Mouse (Mus musculus): Measurements from ENCODE around the gene Zfp97.
"Not testable (repeated sequence)": the region's sequence is repeated elsewhere in the genome, so short reads cannot be mapped to it uniquely, and the experiment has no call there.

The Zfp97 gene

DNA sequence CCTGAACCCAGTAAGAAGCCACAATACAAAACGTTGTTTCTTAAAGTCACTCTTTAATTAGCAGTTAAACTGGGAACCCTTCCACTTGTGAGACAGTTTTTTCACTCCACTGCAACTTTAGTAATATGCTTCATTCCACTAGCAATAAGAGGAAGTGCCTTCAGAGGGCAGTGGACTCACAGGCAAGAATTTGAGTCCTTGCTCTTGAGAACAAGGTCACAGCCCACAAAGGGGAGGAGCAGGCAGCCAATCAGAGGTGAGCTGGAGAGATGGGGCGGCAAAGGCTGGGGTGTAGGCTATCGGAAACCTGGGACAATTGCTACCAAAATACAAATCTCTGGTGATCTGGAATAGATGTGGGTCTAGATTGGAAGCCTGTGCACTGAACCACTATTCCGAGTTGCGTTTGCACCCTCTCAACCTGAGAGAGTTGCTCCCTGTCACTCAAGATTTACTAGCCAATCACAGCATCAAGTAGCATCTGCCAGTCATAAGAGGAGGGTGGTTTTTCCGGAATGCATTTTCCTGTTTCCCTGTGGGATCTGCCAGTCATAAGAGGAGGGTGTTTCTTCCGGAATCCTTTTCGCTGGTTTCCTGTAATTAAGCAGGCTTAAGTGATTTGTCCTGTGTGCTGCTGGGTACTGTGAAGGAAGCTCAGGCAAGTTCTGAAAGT lies at the start of gene Zfp97:
Gene Zfp97, plus strand, starts transcription at position 586 of the 673 bp plus-strand sequence.
- not testable (repeated sequence) for DNase-seq (ENCODE audit: low read depth, low spot score)

DNA sequence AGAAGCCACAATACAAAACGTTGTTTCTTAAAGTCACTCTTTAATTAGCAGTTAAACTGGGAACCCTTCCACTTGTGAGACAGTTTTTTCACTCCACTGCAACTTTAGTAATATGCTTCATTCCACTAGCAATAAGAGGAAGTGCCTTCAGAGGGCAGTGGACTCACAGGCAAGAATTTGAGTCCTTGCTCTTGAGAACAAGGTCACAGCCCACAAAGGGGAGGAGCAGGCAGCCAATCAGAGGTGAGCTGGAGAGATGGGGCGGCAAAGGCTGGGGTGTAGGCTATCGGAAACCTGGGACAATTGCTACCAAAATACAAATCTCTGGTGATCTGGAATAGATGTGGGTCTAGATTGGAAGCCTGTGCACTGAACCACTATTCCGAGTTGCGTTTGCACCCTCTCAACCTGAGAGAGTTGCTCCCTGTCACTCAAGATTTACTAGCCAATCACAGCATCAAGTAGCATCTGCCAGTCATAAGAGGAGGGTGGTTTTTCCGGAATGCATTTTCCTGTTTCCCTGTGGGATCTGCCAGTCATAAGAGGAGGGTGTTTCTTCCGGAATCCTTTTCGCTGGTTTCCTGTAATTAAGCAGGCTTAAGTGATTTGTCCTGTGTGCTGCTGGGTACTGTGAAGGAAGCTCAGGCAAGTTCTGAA lies 57.7 kb downstream of the Zfp97 start:
- not testable (repeated sequence) for DNase-seq (ENCODE audit: low read depth, low spot score)

DNA sequence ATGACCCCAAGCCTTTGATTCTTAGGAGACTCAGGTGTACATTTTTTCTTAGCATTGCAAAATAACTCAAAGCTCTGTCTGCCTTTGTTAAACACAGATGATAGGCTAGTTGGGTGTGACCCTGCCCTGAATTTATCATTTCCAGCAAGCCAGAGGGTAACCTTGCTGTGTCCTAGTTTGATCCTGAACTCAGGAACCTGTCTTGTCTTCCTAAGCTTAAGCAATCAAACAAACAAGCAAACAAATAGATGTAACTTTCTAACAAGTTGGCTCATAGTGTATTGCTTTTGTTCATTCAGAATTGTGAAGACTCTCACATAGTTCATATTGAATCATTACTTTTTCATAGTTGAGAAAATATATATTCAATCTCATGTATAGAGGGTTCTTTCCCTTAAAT lies 73.5 kb downstream of the Zfp97 start:
- not testable (repeated sequence) for DNase-seq (ENCODE audit: low read depth, low spot score)

- no peak for DNase-seq (ENCODE audit: low read depth, low spot score)
These were observed 74.0 kb downstream of the Zfp97 start for GRCm38 (mm10) chr17:17195178-17195577.

DNA sequence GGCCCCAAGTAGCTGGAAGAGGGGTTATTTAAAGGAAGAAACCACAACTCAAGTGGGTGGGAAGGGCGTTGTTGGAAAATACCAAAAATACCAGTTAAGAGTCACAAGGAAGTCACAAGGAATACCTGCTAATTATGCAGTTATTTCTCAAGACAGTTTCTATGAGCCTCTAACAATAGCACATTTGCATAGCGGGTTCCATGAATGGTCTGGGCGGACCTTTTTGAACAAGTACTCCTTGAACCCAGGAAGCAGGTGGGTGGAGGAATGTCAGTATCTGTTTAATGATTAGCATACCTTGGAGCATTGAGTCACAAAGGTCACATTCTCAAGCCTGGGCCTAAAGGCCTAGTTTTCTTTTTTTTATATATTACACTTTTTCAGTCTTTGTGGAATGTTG lies 74.9 kb downstream of the Zfp97 start:
- DNase-seq (ENCODE audit: low read depth, low spot score), result not testable (repeated sequence)
